Mouse (Mus musculus) megakaryocyte, embryonic 14.5 days (primary cell): Measurements from ENCODE around the gene Ushbp1.

Experiments used
- FLI1 ChIP-seq: IDR thresholded peaks from 2 replicates; pipeline ENCODE4 v1.6.1; 2012; ENCODE audit warnings: low read length, inconsistent platforms, mixed read lengths
- GATA1 ChIP-seq: IDR thresholded peaks from 3 replicates; pipeline ENCODE4 v1.6.1; 2012; ENCODE audit warnings: mixed read lengths, low read length, inconsistent platforms, borderline replicate concordance

DNA sequence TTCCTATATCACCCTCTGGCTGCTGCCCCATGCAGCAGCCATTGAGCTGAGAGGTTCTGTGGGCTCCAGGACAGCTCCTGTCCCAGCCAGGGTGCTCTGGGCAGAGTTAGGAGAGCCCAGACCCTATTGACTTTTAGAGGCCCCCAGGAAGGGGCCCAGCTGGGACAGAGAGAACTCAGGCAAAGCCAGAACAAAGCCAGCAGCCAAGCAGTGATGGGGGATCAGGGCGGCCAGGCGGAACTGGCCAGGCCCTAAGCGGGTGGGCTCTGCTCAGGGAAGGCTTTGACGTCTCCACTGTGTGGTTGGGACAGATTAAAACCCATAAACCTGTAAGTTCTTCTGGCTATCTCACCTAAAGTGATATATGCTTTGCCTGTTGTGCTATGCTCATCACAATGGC lies 16.6 kb downstream of the Ushbp1 start:
- TF ChIP-seq GATA1 (no peak), FLI1 (no peak)
